Mouse (Mus musculus): ENCODE results near the gene Use1. TPM values are rescaled to one million over a fixed set of nuclear protein-coding genes. Genes with fewer than 3 reads are reported as not detected.

Gene Use1
- polyA plus RNA-seq, 1 experiment = 173 TPM

GRCm38 (mm10) chr8:71371236-71371848, 4.7 kb downstream of the Use1 start, which contains the start of gene Ocel1:
Gene Ocel1, plus strand, starts transcription at chr8:71371298.
- H3K4me3 ChIP-seq (ENCODE audit: insufficient read depth, low read depth, low read length) = peak within 1 kb of the TSS; percentile 96
- peaks cover 8% of the 10 kb centered on the region; the same call in 1 of the 2 replicates for H3K4me1 ChIP-seq (ENCODE audit: control insufficient read depth, insufficient read depth, insufficient read length, low read length)
- H3K27ac ChIP-seq (replicated peaks; ENCODE audit: low read depth, low read length) = peak within 1 kb of the TSS; percentile 98

- H3K4me3 ChIP-seq (ENCODE audit: insufficient read depth, low read depth, low read length) = no peak overlapping the region
- H3K27ac ChIP-seq (replicated peaks; ENCODE audit: low read depth, low read length) = no peak overlapping the region
- H3K4me1 ChIP-seq (ENCODE audit: control insufficient read depth, insufficient read depth, insufficient read length, low read length) = peaks cover 8% of the 10 kb centered on the region; the same call in 1 of the 2 replicates
These were observed 5.8 kb downstream of the Use1 start for GRCm38 (mm10) chr8:71372427-71372826.

DNA sequence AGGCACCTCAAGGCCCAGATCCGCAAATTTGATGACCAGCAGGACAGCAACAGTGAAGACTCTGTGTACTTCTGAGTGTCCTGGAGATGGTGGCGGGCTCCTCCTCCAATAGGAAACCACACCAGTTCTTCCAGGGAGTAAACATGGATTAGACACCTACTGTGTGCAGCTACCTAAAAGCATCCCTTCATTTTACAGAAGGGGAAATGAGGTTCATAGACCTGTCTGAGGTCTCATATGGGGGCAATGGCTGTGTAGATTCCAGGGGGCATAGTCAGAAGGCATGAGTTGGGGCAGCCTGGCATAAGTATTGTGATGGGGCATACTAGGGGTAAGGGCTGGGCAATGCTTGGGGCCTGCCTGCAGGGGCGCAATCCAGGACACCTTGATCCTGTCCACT, 6.4 kb downstream of the Use1 start:
- Histone ChIP-seq H3K27ac (replicated peaks; ENCODE audit: low read depth, low read length) (no peak overlapping the region), H3K4me3 (ENCODE audit: insufficient read depth, low read depth, low read length) (no peak overlapping the region), H3K4me1 (ENCODE audit: control insufficient read depth, insufficient read depth, insufficient read length, low read length) (peaks cover 6% of the 10 kb centered on the region; the same call in 1 of the 2 replicates)

DNA sequence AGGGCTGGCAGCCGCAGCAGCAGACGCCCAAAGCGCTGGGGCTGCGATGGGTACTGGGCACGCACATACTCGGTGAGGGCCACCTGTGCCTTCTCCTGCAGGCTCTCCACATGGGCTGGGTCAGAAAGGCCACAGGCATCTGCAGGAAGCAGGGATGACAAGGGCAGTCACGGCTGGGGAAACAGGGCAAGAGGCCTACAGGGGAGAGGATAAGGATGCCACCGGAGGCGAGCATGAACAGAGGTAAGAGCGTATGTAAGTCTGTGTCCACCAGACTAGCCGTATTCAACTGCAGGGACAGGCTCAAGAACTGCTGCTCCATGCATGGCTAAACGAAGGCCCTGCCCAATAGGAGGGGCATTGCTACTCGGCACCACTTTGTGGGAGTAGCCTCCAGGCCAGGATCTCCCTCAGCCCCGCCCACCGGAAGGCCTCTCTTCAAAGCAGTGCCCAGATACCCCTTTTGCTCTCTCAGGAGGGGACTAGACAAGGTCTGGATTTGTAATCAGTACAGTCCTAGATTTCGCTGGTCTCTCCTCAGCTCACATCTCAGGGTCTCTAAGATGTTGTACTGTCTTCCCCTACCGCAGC, 8.1 kb downstream of the Use1 start:
- Histone ChIP-seq H3K4me1 (ENCODE audit: control insufficient read depth, insufficient read depth, insufficient read length, low read length) (peaks cover 17% of the 10 kb centered on the region), H3K4me3 (ENCODE audit: insufficient read depth, low read depth, low read length) (no peak overlapping the region), H3K27ac (replicated peaks; ENCODE audit: low read depth, low read length) (no peak overlapping the region)

GRCm38 (mm10) chr8:71375581-71376422, 9.2 kb downstream of the Use1 start:
- Histone ChIP-seq H3K4me3 (ENCODE audit: insufficient read depth, low read depth, low read length) (peak overlapping the region; percentile 15; the same call in 1 of the 2 replicates), H3K27ac (replicated peaks; ENCODE audit: low read depth, low read length) (no peak overlapping the region), H3K4me1 (ENCODE audit: control insufficient read depth, insufficient read depth, insufficient read length, low read length) (peaks cover 20% of the 10 kb centered on the region)

- Histone ChIP-seq H3K4me3 (ENCODE audit: insufficient read depth, low read depth, low read length) (no peak overlapping the region; the same call in 1 of the 2 replicates), H3K4me1 (ENCODE audit: control insufficient read depth, insufficient read depth, insufficient read length, low read length) (peaks cover 20% of the 10 kb centered on the region), H3K27ac (replicated peaks; ENCODE audit: low read depth, low read length) (no peak overlapping the region)
These were observed 9.9 kb downstream of the Use1 start for GRCm38 (mm10) chr8:71376423-71377030.

DNA sequence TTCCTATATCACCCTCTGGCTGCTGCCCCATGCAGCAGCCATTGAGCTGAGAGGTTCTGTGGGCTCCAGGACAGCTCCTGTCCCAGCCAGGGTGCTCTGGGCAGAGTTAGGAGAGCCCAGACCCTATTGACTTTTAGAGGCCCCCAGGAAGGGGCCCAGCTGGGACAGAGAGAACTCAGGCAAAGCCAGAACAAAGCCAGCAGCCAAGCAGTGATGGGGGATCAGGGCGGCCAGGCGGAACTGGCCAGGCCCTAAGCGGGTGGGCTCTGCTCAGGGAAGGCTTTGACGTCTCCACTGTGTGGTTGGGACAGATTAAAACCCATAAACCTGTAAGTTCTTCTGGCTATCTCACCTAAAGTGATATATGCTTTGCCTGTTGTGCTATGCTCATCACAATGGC, 12.4 kb downstream of the Use1 start:
- peak overlapping the region; percentile 93; the same call in 1 of the 2 replicates for H3K4me3 ChIP-seq (ENCODE audit: insufficient read depth, low read depth, low read length)
- H3K4me1 ChIP-seq (ENCODE audit: control insufficient read depth, insufficient read depth, insufficient read length, low read length) = peaks cover 29% of the 10 kb centered on the region
- H3K27ac ChIP-seq (replicated peaks; ENCODE audit: low read depth, low read length) = no peak overlapping the region

DNA sequence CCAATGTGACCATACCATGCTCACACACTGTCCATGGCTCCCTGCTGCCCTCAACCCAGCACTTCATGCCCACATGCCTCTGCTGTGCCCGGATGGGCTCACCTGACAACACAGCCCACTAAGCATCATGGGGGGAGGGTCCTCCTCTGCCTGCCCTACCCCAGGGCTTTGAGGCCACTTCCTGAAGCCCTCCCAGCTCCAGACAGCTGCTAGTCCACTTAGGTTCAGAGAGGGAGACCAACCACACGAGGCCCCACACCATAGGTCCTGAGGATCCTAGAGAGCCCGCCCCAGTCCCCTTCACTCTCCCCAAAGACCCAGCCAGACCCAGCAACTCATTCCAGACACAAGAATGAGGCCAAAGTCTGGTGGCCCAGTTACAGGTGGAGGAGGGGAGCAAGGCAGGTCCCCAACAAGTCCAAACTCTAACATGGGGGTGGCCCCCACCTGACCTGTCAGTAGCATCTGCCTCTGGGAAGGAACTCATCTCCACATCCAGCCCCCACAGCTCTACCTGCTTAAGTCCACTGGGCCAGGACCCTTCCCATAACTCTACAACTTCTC, 12.9 kb downstream of the Use1 start:
- H3K27ac ChIP-seq (replicated peaks; ENCODE audit: low read depth, low read length) = no peak overlapping the region
- H3K4me1 ChIP-seq (ENCODE audit: control insufficient read depth, insufficient read depth, insufficient read length, low read length) = peaks cover 29% of the 10 kb centered on the region
- peak overlapping the region; percentile 93 for H3K4me3 ChIP-seq (ENCODE audit: insufficient read depth, low read depth, low read length)

DNA sequence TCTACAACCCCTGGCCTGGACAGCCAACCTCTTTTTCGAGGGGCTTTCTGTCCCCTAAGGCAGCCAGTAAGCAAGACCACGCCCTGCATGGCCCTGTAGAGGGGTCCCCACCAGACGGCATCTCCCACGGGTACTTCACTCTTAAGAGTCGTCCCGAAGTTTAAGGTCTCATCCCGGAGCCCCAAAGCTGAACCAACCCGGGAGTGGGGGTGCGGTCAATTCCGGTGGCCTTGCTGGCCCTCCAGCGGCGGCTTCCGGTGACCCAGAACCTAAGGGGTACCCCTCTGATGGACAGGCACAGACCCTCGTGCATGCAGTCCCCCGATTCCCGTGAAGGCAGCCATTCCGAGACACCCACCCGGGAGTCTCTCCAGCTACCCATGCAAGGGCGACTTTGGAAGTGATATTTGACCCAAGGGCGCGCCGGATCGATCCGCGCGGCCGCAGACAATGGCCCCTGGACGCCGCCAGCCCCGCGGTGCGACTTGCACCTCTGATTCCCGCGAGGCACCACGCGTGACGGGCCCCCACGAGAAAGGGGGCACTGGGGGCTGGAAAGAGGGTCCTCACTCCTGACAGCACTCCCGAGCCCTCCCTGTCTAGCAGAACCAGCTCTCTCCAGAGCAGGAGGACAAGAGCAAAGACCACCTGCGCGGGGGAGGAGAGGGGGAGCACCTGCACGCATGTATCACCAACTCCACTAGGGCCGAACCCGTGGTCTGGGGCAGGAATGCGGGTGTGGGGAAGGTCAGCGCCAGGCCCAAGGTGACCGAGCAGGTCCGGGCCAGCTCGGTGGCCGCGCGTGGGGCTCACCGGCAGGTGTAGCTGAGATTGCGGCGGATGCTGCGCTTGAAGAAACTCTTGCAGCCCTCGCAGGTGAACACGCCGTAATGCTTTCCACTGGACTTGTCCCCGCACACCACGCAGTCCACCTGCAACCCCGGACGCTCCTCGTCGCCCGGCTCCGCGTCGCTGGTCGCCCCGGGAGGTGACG, 13.8 kb downstream of the Use1 start:
- Histone ChIP-seq H3K4me1 (ENCODE audit: control insufficient read depth, insufficient read depth, insufficient read length, low read length) (peaks cover 27% of the 10 kb centered on the region), H3K4me3 (ENCODE audit: insufficient read depth, low read depth, low read length) (peak overlapping the region; percentile 93), H3K27ac (replicated peaks; ENCODE audit: low read depth, low read length) (peak overlapping the region; percentile 86)

GRCm38 (mm10) chr8:71381421-71381970, 14.8 kb downstream of the Use1 start, which contains the start of gene Nr2f6:
Gene Nr2f6, minus strand, starts transcription at chr8:71381960.
- H3K4me1 ChIP-seq (ENCODE audit: control insufficient read depth, insufficient read depth, insufficient read length, low read length) = peaks cover 24% of the 10 kb centered on the region
- peak within 1 kb of the TSS; percentile 93 for H3K4me3 ChIP-seq (ENCODE audit: insufficient read depth, low read depth, low read length)
- peak within 1 kb of the TSS; percentile 86 for H3K27ac ChIP-seq (replicated peaks; ENCODE audit: low read depth, low read length)

GRCm38 (mm10) chr8:71381971-71382961, 15.6 kb downstream of the Use1 start:
- peak overlapping the region; percentile 82 for H3K4me3 ChIP-seq (ENCODE audit: insufficient read depth, low read depth, low read length)
- H3K27ac ChIP-seq (replicated peaks; ENCODE audit: low read depth, low read length) = peak overlapping the region; percentile 84
- peaks cover 24% of the 10 kb centered on the region for H3K4me1 ChIP-seq (ENCODE audit: control insufficient read depth, insufficient read depth, insufficient read length, low read length)

GRCm38 (mm10) chr8:71383396-71383795, 16.7 kb downstream of the Use1 start:
- Histone ChIP-seq H3K4me3 (ENCODE audit: insufficient read depth, low read depth, low read length) (no peak overlapping the region), H3K4me1 (ENCODE audit: control insufficient read depth, insufficient read depth, insufficient read length, low read length) (peaks cover 22% of the 10 kb centered on the region), H3K27ac (replicated peaks; ENCODE audit: low read depth, low read length) (peak overlapping the region; percentile 84)

DNA sequence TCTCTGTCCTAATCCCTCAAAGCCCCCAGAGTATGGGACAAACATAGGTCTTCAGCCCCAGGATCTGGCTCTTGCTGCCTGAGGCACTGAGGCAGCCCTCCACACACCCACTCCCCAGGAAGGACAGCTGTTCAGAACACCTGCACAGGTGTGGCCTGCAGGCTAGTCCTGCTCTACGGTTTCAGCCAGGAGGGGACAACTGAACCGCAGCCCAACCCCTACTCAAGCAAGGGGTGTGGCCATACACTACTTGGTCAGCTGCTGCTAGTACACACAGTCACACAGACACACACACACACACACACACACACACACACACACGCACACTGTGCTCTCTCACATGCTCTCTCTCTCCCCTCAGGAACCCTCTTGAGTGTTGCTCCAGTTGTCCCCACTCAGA, 17.2 kb downstream of the Use1 start:
- peaks cover 21% of the 10 kb centered on the region for H3K4me1 ChIP-seq (ENCODE audit: control insufficient read depth, insufficient read depth, insufficient read length, low read length)
- no peak overlapping the region for H3K4me3 ChIP-seq (ENCODE audit: insufficient read depth, low read depth, low read length)
- peak overlapping the region; percentile 84 for H3K27ac ChIP-seq (replicated peaks; ENCODE audit: low read depth, low read length)
